Mouse (Mus musculus): ENCODE data around the gene Rab3il1. TPM values are rescaled to one million over a fixed set of nuclear protein-coding genes. Genes with fewer than 3 reads are reported as not detected.

The Rab3il1 gene
- polyA plus RNA-seq, 1 experiment from 2014 or later: 36.8 TPM

DNA sequence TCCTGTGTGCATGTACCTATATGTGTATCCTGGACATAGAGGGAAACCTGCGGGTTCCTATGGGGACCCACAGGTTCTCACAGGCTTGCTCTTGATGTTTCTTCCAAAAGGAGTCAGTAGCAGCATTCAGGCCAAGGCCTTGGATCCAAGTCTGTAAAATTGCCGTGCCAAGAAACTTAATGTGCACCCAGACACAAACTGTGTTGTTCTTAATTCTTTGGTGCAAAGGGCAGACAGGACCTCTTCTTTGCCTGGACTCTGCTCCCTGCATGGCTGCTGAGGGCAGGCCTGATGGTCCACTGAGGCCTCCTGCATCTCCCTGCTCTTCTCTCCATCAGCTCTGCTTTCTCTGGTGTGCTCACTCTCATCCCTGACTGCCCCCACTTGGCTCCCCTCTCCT, 28.3 kb downstream of the Rab3il1 start:
- ATAC-seq (ENCODE audit: low FRiP score): no peak
- Histone ChIP-seq H3K4me3 (ENCODE audit: low read depth, low read length) (no peak overlapping the region), H3K9me3 (ENCODE audit: control insufficient read depth, low read length) (no peaks in the 10 kb centered on the region), H3K36me3 (ENCODE audit: control insufficient read depth, insufficient read depth, low read length) (no peaks in the 10 kb centered on the region), H3K4me1 (ENCODE audit: control insufficient read depth, insufficient read depth, low read length) (peaks cover 9% of the 10 kb centered on the region; the same call in 1 of the 2 replicates), H3K27ac (ENCODE audit: low read depth, low read length) (no peak overlapping the region), H3K27me3 (ENCODE audit: control insufficient read depth, insufficient read depth, low read length) (no peaks in the 10 kb centered on the region), H3K4me2 (no peak overlapping the region), H3K9ac (ENCODE audit: low read length) (no peak overlapping the region)
- no peak for DNase-seq (ENCODE audit: low spot score, missing footprints)
- WGBS: 90% methylated on average over 2 of the region's 2 CpGs

DNA sequence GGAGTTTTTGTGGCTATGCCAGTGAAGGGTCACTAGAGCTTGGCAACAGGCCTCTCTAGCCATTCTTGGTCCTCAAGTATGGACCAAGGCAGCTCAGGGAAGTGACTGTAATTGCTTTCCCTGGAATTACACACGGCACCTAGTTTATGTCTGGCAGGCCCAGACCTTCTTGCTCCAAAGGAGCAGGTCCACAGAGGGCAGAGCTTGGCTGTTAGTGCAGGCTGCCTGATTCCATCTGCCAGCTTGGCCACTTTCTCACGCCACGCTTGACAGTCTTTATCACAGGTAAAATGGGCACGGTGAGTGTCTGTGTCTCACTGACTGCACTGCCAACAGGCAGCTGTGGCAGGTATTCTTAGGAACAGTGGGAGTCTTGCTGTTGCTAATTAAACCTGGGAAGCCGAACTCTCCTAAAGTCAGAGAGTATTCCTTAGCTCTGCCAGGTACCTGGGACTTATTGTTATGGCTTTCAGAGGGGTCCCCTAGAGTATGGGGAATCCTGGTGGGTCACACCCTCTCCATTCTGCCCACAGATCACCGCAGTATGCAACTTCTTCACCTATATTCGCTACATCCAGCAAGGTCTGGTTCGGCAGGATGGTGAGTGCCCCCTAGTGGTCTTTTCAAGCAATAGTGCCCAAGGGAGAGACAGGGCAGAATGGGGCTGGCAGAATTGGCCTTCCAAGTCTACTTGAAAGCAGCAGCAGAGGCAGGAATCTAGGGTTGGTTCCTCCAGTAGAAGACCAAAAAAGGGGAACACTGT, 31.9 kb downstream of the Rab3il1 start:
- Histone ChIP-seq H3K9ac (ENCODE audit: low read length) (no peak overlapping the region), H3K27ac (ENCODE audit: low read depth, low read length) (no peak overlapping the region), H3K36me3 (ENCODE audit: control insufficient read depth, insufficient read depth, low read length) (no peaks in the 10 kb centered on the region), H3K4me1 (ENCODE audit: control insufficient read depth, insufficient read depth, low read length) (peaks cover 9% of the 10 kb centered on the region; the same call in 1 of the 2 replicates), H3K4me3 (ENCODE audit: low read depth, low read length) (no peak overlapping the region), H3K4me2 (no peak overlapping the region), H3K27me3 (ENCODE audit: control insufficient read depth, insufficient read depth, low read length) (no peaks in the 10 kb centered on the region), H3K9me3 (ENCODE audit: control insufficient read depth, low read length) (no peaks in the 10 kb centered on the region)
- ATAC-seq (ENCODE audit: low FRiP score) (peak; percentile 64), DNase-seq (ENCODE audit: low spot score, missing footprints) (peak; percentile 90)
- 34% methylated on average over 8 of the region's 8 CpGs for WGBS

DNA sequence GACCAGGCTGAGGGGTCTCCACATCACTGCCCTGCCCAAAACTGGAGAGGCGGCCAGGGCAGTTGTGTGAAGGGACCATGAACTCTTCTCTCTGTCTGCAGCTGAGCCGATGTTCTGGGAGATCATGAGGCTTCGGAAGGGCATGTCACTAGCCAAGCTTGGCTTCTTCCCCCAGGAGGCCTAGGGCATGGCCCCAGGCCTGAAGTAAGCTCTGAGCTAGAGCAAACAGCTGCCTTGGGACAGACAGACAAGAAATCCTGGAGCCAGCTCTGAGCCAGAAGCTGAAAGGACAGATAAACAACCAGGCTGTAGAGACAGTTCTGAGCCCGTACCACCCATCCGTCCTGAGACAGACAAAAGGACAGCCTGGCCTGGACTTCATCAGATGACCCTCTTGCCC, 32.9 kb downstream of the Rab3il1 start:
- DNase-seq (ENCODE audit: low spot score, missing footprints): no peak
- Histone ChIP-seq H3K9ac (ENCODE audit: low read length) (0 out of 2 replicates have a peak overlapping the region, but pooled peaks have one; percentile 20), H3K4me2 (no peak overlapping the region), H3K36me3 (ENCODE audit: control insufficient read depth, insufficient read depth, low read length) (no peaks in the 10 kb centered on the region), H3K9me3 (ENCODE audit: control insufficient read depth, low read length) (no peaks in the 10 kb centered on the region), H3K4me1 (ENCODE audit: control insufficient read depth, insufficient read depth, low read length) (peaks cover 9% of the 10 kb centered on the region; the same call in 1 of the 2 replicates), H3K27ac (ENCODE audit: low read depth, low read length) (no peak overlapping the region), H3K27me3 (ENCODE audit: control insufficient read depth, insufficient read depth, low read length) (no peaks in the 10 kb centered on the region), H3K4me3 (ENCODE audit: low read depth, low read length) (no peak overlapping the region)
- WGBS: 70% methylated on average over 5 of the region's 5 CpGs
- ATAC-seq (ENCODE audit: low FRiP score): no peak; the same call in 1 of the 2 replicates

DNA sequence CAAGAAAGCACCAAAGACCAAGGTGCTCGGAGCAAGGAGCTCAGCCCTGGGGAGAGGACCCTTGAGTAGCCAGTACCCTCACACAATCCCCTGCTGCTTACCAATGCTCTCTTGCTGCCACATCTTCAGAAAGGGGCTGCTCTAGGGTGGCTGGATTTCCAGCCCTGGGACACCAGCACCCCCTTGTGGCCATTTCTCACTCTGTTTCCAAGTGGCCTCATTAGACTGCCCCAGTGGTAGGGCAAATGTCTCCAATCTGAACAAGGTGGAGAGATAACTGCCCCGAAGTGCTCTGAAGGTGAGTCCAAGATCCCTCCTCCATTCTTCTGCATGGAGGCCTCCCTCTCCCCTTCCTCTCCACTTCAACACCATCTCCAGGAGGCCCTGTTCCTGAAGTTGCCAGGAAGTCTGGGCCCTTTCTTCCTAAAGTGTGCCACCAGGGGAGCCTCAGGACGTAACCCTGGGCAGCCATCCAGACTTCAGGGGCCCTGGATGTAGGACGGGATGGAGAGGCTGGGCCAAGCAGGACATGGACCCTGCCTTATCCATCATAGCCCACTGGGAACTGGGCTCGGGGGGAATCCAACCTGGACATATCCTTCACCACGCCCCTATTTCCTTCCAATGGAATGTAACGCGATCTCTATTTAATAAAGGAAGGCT, 33.4 kb downstream of the Rab3il1 start:
- Histone ChIP-seq H3K27me3 (ENCODE audit: control insufficient read depth, insufficient read depth, low read length) (peaks cover under 1% of the 10 kb centered on the region), H3K9me3 (ENCODE audit: control insufficient read depth, low read length) (no peaks in the 10 kb centered on the region), H3K27ac (ENCODE audit: low read depth, low read length) (no peak overlapping the region), H3K4me1 (ENCODE audit: control insufficient read depth, insufficient read depth, low read length) (peaks cover 9% of the 10 kb centered on the region; the same call in 1 of the 2 replicates), H3K4me2 (no peak overlapping the region), H3K36me3 (ENCODE audit: control insufficient read depth, insufficient read depth, low read length) (no peaks in the 10 kb centered on the region), H3K9ac (ENCODE audit: low read length) (no peak overlapping the region), H3K4me3 (ENCODE audit: low read depth, low read length) (no peak overlapping the region)
- ATAC-seq (ENCODE audit: low FRiP score): peak; percentile 73
- peak; percentile 99 for DNase-seq (ENCODE audit: low spot score, missing footprints)
- WGBS: 55% methylated on average over 8 of the region's 8 CpGs

DNA sequence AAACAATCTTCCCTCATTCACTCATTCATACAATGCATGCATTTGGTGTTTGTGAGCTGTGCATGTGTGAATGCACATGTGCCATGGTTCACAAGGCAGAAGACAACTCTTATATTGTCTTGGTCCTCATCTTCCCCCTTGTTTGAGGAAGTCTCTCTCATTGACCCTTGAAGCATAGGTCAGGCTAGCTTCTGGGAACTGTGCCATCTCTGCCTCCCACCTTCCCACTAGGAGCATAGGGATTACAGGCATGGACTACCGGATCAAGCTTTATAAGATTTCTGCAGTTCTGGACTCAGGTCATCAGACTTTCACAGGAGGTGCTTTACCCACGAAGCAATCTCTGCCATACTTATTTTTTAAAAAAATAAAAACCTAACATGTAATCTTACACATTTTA, 36.1 kb downstream of the Rab3il1 start:
- 77% methylated on average over 2 of the region's 2 CpGs for WGBS
- no peak overlapping the region for H3K4me3 ChIP-seq (ENCODE audit: low read depth, low read length)

DNA sequence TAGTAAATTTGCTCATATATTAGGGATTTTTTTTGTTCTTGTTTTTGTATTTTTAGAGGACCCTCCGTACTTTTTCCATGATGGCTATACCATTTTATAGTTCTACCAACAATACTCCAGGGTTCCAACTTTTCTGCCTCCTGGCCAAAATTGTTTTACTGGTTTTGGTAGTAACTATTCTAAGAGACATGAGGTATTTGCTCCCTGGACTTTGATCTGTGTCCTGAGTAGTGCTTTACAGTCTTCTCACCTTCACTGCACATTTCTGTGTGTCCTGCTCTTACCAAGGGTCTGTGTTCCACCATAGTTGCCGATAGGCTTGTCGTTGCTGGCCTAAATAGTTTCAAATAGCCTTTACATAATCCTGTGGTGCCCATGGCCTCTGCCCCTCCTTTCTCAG, 36.9 kb downstream of the Rab3il1 start:
- Histone ChIP-seq H3K4me1 (ENCODE audit: control insufficient read depth, insufficient read depth, low read length) (peaks cover 16% of the 10 kb centered on the region), H3K27ac (ENCODE audit: low read depth, low read length) (no peak overlapping the region), H3K36me3 (ENCODE audit: control insufficient read depth, insufficient read depth, low read length) (no peaks in the 10 kb centered on the region), H3K27me3 (ENCODE audit: control insufficient read depth, insufficient read depth, low read length) (peaks cover 8% of the 10 kb centered on the region), H3K4me2 (no peak overlapping the region), H3K9me3 (ENCODE audit: control insufficient read depth, low read length) (no peaks in the 10 kb centered on the region), H3K9ac (ENCODE audit: low read length) (no peak overlapping the region), H3K4me3 (ENCODE audit: low read depth, low read length) (no peak overlapping the region)
- 75% methylated on average over 3 of the region's 3 CpGs for WGBS
- ATAC-seq (ENCODE audit: low FRiP score) (no peak), DNase-seq (ENCODE audit: low spot score, missing footprints) (no peak)

More for the DNA sequence above, 36.1 kb downstream of the Rab3il1 start:
- Histone ChIP-seq H3K27me3 (ENCODE audit: control insufficient read depth, insufficient read depth, low read length) (peaks cover 6% of the 10 kb centered on the region), H3K9me3 (ENCODE audit: control insufficient read depth, low read length) (no peaks in the 10 kb centered on the region), H3K4me1 (ENCODE audit: control insufficient read depth, insufficient read depth, low read length) (peaks cover 16% of the 10 kb centered on the region), H3K4me2 (no peak overlapping the region), H3K9ac (ENCODE audit: low read length) (no peak overlapping the region), H3K27ac (ENCODE audit: low read depth, low read length) (no peak overlapping the region), H3K36me3 (ENCODE audit: control insufficient read depth, insufficient read depth, low read length) (no peaks in the 10 kb centered on the region)
- DNase-seq (ENCODE audit: low spot score, missing footprints) (no peak), ATAC-seq (ENCODE audit: low FRiP score) (no peak)

DNA sequence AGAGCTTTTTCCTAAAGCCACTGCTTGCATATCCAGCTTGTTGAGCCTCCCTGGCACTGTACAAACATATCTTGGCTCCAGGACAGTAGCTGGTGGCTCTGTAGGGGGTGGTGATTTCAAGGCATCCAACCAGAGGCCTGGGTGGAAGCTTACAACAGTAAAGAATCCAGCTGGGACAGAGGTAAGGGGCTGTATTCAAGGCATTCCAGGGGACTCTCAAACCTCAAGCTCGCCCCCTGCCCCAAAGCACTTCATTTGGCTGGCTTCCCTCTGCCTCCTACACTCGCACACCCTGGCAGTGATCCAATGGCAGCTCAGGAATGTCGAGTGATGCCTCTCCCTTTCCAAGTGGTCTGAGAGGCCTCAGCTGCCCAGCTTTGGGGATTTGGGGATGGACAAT, 37.4 kb downstream of the Rab3il1 start:
- no peak overlapping the region for H3K4me3 ChIP-seq (ENCODE audit: low read depth, low read length)
- H3K27me3 ChIP-seq (ENCODE audit: control insufficient read depth, insufficient read depth, low read length): peaks cover 8% of the 10 kb centered on the region
- WGBS: 37% methylated on average over 3 of the region's 3 CpGs

DNA sequence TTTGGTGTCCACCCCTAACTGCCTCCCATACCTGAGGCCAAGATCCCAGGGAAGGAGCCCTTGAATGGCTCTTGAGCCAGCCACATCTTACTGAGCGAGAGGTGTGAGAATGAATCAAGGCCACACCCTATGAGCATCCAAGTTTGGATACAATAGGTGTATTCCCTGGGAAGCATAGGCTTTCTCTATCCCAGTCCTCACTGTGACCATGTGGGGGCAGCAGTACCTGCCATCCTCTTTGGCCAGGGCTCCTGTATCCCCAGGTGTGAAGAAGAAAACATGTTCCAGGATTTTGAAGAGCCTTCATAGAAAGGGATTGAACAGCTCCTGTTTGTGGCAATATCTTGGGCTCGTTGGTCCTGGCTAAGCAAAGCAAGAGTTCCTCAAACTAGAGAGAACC, 38.1 kb downstream of the Rab3il1 start:
- Histone ChIP-seq H3K9ac (ENCODE audit: low read length) (no peak overlapping the region), H3K36me3 (ENCODE audit: control insufficient read depth, insufficient read depth, low read length) (no peaks in the 10 kb centered on the region), H3K27me3 (ENCODE audit: control insufficient read depth, insufficient read depth, low read length) (peaks cover 8% of the 10 kb centered on the region), H3K4me3 (ENCODE audit: low read depth, low read length) (no peak overlapping the region), H3K4me1 (ENCODE audit: control insufficient read depth, insufficient read depth, low read length) (peaks cover 7% of the 10 kb centered on the region), H3K4me2 (no peak overlapping the region), H3K9me3 (ENCODE audit: control insufficient read depth, low read length) (no peaks in the 10 kb centered on the region), H3K27ac (ENCODE audit: low read depth, low read length) (no peak overlapping the region)
- DNase-seq (ENCODE audit: low spot score, missing footprints) (no peak), ATAC-seq (ENCODE audit: low FRiP score) (no peak)
- whole genome bisulfite sequencing: 88% methylated on average over 2 of the region's 2 CpGs

More for the DNA sequence above, 37.4 kb downstream of the Rab3il1 start:
- H3K4me1 ChIP-seq (ENCODE audit: control insufficient read depth, insufficient read depth, low read length): peaks cover 13% of the 10 kb centered on the region
- no peaks in the 10 kb centered on the region for H3K9me3 ChIP-seq (ENCODE audit: control insufficient read depth, low read length)
- H3K4me2 ChIP-seq: no peak overlapping the region
- ATAC-seq (ENCODE audit: low FRiP score): no peak
- no peak overlapping the region for H3K27ac ChIP-seq (ENCODE audit: low read depth, low read length)
- DNase-seq (ENCODE audit: low spot score, missing footprints): no peak
- H3K36me3 ChIP-seq (ENCODE audit: control insufficient read depth, insufficient read depth, low read length): no peaks in the 10 kb centered on the region
- H3K9ac ChIP-seq (ENCODE audit: low read length): no peak overlapping the region

DNA sequence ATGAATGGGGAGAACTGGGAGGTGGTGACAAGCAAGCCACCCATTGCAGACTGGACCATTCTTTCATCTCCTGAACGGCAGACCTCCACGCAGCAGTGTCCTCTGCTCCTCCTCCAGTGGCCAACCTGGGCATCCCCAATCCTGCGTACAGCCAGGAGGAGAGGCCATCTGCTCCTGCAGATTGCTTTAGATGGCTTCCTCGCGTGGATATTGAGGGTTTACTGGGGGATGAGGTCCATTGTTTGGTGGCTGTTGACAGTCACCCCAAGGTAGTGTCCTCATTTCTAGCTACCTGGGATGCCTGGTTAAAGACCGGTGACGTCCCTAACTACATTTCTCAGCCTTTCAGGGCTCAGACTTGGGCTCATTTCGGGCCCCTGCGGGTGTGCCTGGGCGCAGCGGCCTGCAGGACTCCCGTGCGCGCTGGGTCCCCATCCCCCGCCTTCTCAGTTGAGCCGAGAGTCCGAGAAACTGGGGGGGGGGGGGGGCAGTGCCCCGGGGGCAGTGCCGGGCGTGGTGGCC, 39.5 kb downstream of the Rab3il1 start:
- Histone ChIP-seq H3K4me2 (peak overlapping the region; percentile 99), H3K36me3 (ENCODE audit: control insufficient read depth, insufficient read depth, low read length) (no peaks in the 10 kb centered on the region), H3K4me3 (ENCODE audit: low read depth, low read length) (peak overlapping the region; percentile 56), H3K4me1 (ENCODE audit: control insufficient read depth, insufficient read depth, low read length) (peaks cover 7% of the 10 kb centered on the region), H3K9me3 (ENCODE audit: control insufficient read depth, low read length) (no peaks in the 10 kb centered on the region), H3K27ac (ENCODE audit: low read depth, low read length) (no peak overlapping the region), H3K27me3 (ENCODE audit: control insufficient read depth, insufficient read depth, low read length) (peaks cover 8% of the 10 kb centered on the region), H3K9ac (ENCODE audit: low read length) (peak overlapping the region; percentile 66)
- peak; percentile 86 for DNase-seq (ENCODE audit: low spot score, missing footprints)
- peak; percentile 20; the same call in 1 of the 2 replicates for ATAC-seq (ENCODE audit: low FRiP score)
- WGBS: 6% methylated on average over 20 of the region's 20 CpGs
